Mouse (Mus musculus) kidney, adult 2 months (tissue): ENCODE data around the gene Csnk2a1. TPM values are rescaled to one million over a fixed set of nuclear protein-coding genes. Genes with fewer than 3 reads are reported as not detected.

ENCODE experiments used
- DNase-seq: peaks from one replicate; pipeline ENCODE4 v3.0.0; 2021
- H3K27ac ChIP-seq: fragments of 200-500 bp; 2 replicates; pipeline ENCODE4 v1.5.1; 2012; ENCODE audit warnings: low read depth, low read length, control low read depth, inconsistent platforms; ENCODE audit not compliant: insufficient read depth
- H3K27me3 ChIP-seq: fragments of 200-500 bp; replicated peaks from 2 replicates; pipeline ENCODE4 v1.6.1; 2012; ENCODE audit warnings: mild to moderate bottlenecking, moderate library complexity, low read length, inconsistent platforms; ENCODE audit not compliant: control insufficient read depth, insufficient read depth
- H3K36me3 ChIP-seq: fragments of 200-500 bp; 2 replicates; pipeline ENCODE4 v1.6.1; 2012; ENCODE audit warnings: mild to moderate bottlenecking, moderate library complexity, low read length, inconsistent platforms; ENCODE audit not compliant: control insufficient read depth, insufficient read depth
- H3K4me1 ChIP-seq: fragments of 200-500 bp; 2 replicates; pipeline ENCODE4 v1.6.1; 2011; ENCODE audit warnings: low read length; ENCODE audit not compliant: control insufficient read depth, insufficient read depth
- H3K4me3 ChIP-seq: fragments of 200-500 bp; 2 replicates; pipeline ENCODE4 v1.5.1; 2011; ENCODE audit warnings: mild to moderate bottlenecking, low read depth, low read length, control low read depth; ENCODE audit not compliant: insufficient read depth
- CTCF ChIP-seq: fragments of 200-500 bp; conservative IDR thresholded peaks from 2 replicates; pipeline ENCODE4 v1.5.1; 2011; ENCODE audit warnings: low read depth, mild to moderate bottlenecking, control low read depth, low read length, moderate library complexity, mixed read lengths; ENCODE audit not compliant: insufficient read depth, insufficient read length
- POLR2A ChIP-seq: fragments of 200-500 bp; IDR thresholded peaks from one replicate; pipeline ENCODE4 v1.6.1; 2011; ENCODE audit warnings: low read depth, low read length, control low read depth
- WGBS: fragments of 180-500 bp; shearing (Covaris S2); methylation state at CpG from one replicate; pipeline ENCODE4 v1.1.7; 2018; 5-methylcytosine and 5-hydroxymethylcytosine counted together
- polyA plus RNA-seq: library from polyadenylated mRNA; depleted of rRNA; stranded (reverse); fragments of >200 nt; gene quantifications from 2 replicates; pipeline ENCODE4 v1.2.3, GENCODE M21; 2012

The Csnk2a1 gene
- polyA plus RNA-seq, 1 experiment = 35.0 TPM

DNA sequence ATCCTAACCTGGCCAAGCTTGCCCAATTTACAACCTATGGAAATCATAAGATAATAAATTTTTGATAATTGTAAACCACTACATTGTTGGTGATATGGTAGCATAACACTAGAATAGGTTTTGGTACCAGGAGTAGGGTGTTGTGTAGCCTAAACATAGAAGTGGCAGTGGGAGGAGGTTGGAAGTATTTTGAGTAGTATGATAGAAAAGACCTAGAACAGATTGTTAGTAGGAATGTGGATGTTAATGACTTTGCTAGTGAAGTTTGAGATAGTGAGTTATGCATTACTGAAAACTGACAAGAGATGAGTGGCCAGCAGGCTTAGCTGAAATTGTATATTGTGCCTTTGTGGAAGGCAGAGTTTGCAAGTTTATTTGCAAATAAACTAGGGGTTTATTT is 3.4 kb downstream of the Csnk2a1 start:
- no peaks in the 10 kb centered on the region for H3K36me3 ChIP-seq
- peaks cover 12% of the 10 kb centered on the region for H3K4me1 ChIP-seq
- no peak for TF ChIP-seq CTCF
- no peak for TF ChIP-seq POLR2A
- H3K27ac ChIP-seq = no peak overlapping the region
- H3K27me3 ChIP-seq = no peaks in the 10 kb centered on the region
- DNase-seq = no peak
- H3K4me3 ChIP-seq = no peak overlapping the region

DNA sequence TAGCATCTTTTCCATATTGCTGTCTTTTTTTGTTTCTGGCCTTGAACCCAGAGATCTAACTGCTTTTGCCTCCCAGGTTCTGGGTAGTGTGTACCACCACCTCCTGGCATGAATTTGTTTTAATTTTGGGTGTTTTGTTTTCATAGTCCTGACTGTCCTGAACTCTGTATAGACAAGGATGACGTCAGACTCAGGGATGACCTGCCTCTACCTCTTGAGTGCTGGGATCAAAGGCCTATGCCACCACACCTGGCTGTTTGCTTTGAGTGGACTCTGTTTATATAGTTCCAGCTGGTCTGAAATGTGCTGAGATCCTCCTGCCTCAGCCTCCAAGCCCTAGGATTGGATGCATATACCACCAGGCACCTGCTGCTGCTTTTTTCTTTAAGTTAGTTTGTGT is 11.3 kb downstream of the Csnk2a1 start:
- TF ChIP-seq POLR2A (no peak), CTCF (no peak)
- Histone ChIP-seq H3K27ac (no peak overlapping the region), H3K4me1 (no peaks in the 10 kb centered on the region; the same call in 1 of the 2 replicates), H3K36me3 (no peaks in the 10 kb centered on the region), H3K4me3 (no peak overlapping the region), H3K27me3 (no peaks in the 10 kb centered on the region)
- 72% methylated on average over 1 of the region's 1 CpGs for WGBS
- DNase-seq = no peak

DNA sequence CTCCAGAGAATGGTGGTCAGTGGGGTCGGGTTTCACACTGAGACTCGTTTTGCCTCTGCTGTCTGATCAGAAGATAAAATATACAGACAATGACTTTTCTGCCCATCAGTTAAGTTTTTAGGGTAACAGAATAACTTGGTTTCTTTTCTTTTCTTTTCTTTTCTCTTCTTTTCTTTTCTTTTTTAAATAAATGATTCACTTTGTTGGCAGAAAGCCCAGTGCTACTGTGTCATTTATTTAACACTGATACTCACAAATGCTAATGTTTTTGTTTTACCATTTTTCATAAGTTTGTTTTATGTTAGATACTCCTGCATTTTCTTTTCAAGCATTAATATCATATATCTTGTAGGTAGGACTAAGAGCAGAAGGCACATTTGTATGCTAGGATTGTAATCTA is 13.9 kb downstream of the Csnk2a1 start:
- WGBS = 14% methylated on average over 2 of the region's 2 CpGs
- Histone ChIP-seq H3K36me3 (no peaks in the 10 kb centered on the region), H3K27me3 (no peaks in the 10 kb centered on the region), H3K27ac (no peak overlapping the region), H3K4me3 (no peak overlapping the region), H3K4me1 (peaks cover 4% of the 10 kb centered on the region; the same call in 1 of the 2 replicates)
- TF ChIP-seq POLR2A (no peak), CTCF (no peak)
- DNase-seq = peak; percentile 16

DNA sequence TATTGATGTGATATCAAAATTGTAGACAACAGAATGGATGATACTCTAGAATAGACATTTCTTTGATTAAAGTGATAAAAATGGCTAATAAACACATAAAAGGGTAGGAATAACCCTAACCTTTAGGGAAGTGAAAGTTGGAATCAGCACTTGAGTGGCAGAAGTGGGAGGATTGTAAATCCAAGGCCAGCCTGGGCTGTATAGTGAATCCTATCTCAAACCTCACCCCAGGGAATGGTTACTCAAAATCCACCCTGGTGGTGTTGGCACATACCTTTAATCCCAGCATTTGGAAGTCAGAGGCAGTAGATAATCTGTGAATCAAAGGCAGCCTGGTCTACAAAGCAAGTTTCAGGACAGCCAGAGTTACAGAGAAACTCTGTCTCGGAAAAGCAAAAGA is 20.6 kb downstream of the Csnk2a1 start:
- Histone ChIP-seq H3K36me3 (no peaks in the 10 kb centered on the region), H3K27me3 (no peaks in the 10 kb centered on the region), H3K4me3 (no peak overlapping the region), H3K4me1 (0 out of 2 replicates have a peak, but pooled peaks cover 4% of the 10 kb centered on the region), H3K27ac (no peak overlapping the region)
- 83% methylated on average over 1 of the region's 1 CpGs for WGBS
- DNase-seq = no peak
- TF ChIP-seq POLR2A (no peak), CTCF (no peak)

DNA sequence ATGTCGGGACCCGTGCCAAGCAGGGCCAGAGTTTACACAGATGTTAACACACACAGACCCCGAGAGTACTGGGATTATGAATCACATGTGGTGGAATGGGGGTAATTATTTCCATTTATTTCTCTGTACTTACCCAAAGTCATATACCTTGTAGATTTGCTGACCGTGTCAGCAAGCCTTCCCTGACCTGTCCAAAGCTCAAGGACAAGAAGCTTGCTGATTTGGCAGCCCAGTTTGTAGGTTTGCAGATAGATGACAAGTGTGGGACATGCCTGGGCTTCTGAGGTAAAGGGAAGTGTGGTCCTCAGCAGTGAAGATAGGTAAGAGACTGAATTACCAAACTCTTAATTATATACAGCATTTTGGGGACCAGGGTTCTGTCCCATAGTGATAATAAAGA is 23.9 kb downstream of the Csnk2a1 start:
- no peak for TF ChIP-seq POLR2A
- TF ChIP-seq CTCF = no peak
- no peaks in the 10 kb centered on the region for H3K27me3 ChIP-seq
- peaks cover 3% of the 10 kb centered on the region for H3K36me3 ChIP-seq
- DNase-seq = no peak
- no peaks in the 10 kb centered on the region for H3K4me1 ChIP-seq
- H3K4me3 ChIP-seq = no peak overlapping the region
- 42% methylated on average over 4 of the region's 4 CpGs for WGBS
- H3K27ac ChIP-seq = no peak overlapping the region

DNA sequence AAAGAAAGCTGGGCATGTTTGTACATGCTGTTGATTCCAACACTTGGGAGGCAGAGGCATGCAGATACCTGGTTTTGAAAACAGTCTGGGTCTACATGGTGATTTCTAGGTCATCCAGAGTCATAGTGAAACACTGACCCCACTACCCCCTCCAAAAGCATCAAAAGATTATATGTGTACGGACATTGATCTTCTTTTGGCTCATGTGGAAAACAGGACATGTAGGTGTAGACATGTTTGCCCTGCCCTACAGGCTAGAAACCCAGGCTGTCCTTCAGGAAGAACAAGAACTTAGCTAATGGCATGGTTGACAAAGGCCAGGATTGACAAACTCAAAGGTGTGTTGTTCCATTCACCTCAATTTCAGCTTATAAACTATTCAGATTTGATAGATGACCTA is 33.1 kb downstream of the Csnk2a1 start:
- DNase-seq = no peak
- Histone ChIP-seq H3K4me3 (no peak overlapping the region), H3K27me3 (no peaks in the 10 kb centered on the region), H3K27ac (no peak overlapping the region), H3K36me3 (peaks cover 11% of the 10 kb centered on the region), H3K4me1 (no peaks in the 10 kb centered on the region)
- WGBS = 94% methylated on average over 1 of the region's 1 CpGs
- no peak for TF ChIP-seq CTCF
- no peak for TF ChIP-seq POLR2A

DNA sequence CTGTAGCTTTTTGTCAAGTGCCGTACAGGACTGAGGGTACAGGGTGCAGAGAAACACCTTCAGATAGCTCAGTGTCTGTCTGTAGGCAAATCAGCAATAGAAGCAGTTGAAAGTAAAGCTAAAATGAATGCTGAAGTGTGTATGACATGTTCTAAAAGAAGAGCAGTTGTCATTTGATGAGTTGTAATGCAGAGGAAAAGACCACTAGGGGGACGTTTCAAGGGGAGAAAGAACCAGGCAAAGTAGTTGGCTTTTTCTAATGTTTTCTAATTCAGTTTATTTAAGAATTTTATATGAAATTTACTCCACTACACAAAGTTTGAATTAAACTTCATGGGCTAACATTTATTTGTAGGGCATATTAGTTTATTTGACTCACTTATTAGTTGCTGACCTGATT is 47.0 kb downstream of the Csnk2a1 start:
- Histone ChIP-seq H3K4me3 (no peak overlapping the region), H3K4me1 (no peaks in the 10 kb centered on the region), H3K27ac (no peak overlapping the region), H3K27me3 (no peaks in the 10 kb centered on the region), H3K36me3 (peaks cover 6% of the 10 kb centered on the region)
- WGBS = 72% methylated on average over 2 of the region's 2 CpGs
- no peak for DNase-seq
- TF ChIP-seq CTCF = no peak
- no peak for TF ChIP-seq POLR2A

DNA sequence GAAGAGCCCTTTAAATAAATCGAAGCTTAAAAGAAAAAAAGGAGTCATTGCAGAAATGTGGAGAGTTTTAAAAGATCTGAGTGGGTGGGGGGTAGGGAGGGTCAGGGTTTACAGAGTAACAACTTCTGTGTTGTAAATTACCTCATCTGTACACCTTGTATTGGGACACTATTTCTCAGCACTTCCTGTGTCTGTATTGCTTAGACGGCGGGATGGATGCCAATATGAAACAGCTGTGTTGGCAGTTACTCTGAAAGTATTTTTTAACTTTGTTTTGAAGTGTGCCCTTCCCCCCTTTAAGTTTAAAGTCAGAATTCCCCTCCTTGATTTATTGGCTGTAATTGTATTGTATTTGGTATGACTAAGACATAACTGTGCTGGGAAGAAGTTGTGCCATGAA is 54.8 kb downstream of the Csnk2a1 start:
- no peak for TF ChIP-seq POLR2A
- Histone ChIP-seq H3K36me3 (peaks cover 12% of the 10 kb centered on the region), H3K4me1 (no peaks in the 10 kb centered on the region), H3K27me3 (no peaks in the 10 kb centered on the region), H3K4me3 (no peak overlapping the region), H3K27ac (no peak overlapping the region)
- DNase-seq = peak; percentile 22
- 46% methylated on average over 3 of the region's 3 CpGs for WGBS
